7 mouse cellular contexts compared by ENCODE assay signal in the genomic region with DNA sequence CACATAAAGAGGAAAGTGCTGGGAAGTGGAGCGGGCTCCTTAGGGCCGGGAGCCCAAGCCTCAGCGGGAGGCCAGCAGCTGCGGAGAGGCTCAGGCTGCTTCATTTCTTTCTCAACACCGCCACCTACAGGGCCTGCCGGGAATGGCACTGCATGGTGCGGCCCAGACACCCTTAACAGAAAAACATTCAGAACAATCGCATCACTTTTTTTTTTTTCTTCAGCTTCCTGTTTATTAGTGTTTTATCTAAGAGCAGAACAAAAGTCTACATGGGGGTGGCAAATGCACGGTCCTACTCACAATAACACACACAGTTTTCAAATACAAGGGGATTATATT.
DNase-seq lines count a peak whose midpoint lies in the region; ATAC-seq and TF ChIP-seq lines count a peak whose summit lies in the region.

No protein-coding gene starts in this region.

- H3K9me3 ChIP-seq in midbrain, embryonic 13.5 days, result no peaks in the 10 kb centered on the region

- peaks cover 38% of the 10 kb centered on the region for H3K27me3 ChIP-seq in midbrain, embryonic 13.5 days
- H3K27me3 ChIP-seq in small intestine, adult 2 months (ENCODE audit: control insufficient read depth, insufficient read depth, low read length), result no peaks in the 10 kb centered on the region

- no peaks in the 10 kb centered on the region for H3K36me3 ChIP-seq in midbrain, embryonic 13.5 days
- no peaks in the 10 kb centered on the region for H3K36me3 ChIP-seq in small intestine, adult 2 months (ENCODE audit: control insufficient read depth, insufficient read depth, low read length)

- no peak for TF ChIP-seq POLR2A in small intestine, adult 2 months (IDR thresholded peaks at IDR 0.05; ENCODE audit: low read depth, low read length)

- peak; percentile 96 for TF ChIP-seq CTCF in small intestine, adult 2 months (IDR thresholded peaks at IDR 0.05; ENCODE audit: extremely low read depth, insufficient read length, insufficient replicate concordance, low read depth, low read length)

- H3K4me3 ChIP-seq in midbrain, embryonic 13.5 days (replicated peaks), result no peak overlapping the region
- H3K4me3 ChIP-seq in small intestine, adult 2 months (ENCODE audit: low read depth, low read length), result no peak overlapping the region

- H3K27ac ChIP-seq in midbrain, embryonic 13.5 days, result no peak overlapping the region
- H3K27ac ChIP-seq in small intestine, adult 2 months (ENCODE audit: insufficient read depth, low read depth, low read length), result no peak overlapping the region

- WGBS in midbrain, embryonic 13.5 days, result 4% methylated on average over 9 of the region's 9 CpGs
- 2% methylated on average over 9 of the region's 9 CpGs for WGBS in small intestine, adult 2 months

- intact Hi-C loops in left cerebral cortex, postnatal 4 days (cut with DNase I), result loop anchor here (2.0 to 5.0 kb wide), 2 partner anchors 274 to 507 kb away; no protein-coding TSS in a partner anchor

- H3K4me1 ChIP-seq in midbrain, embryonic 13.5 days (replicated peaks), result peaks cover 15% of the 10 kb centered on the region; the same call in 1 of the 2 replicates
- peaks cover 5% of the 10 kb centered on the region; the same call in 1 of the 2 replicates for H3K4me1 ChIP-seq in small intestine, adult 2 months (ENCODE audit: control insufficient read depth, insufficient read depth, insufficient read length, low read length)

- DNase-seq in adrenal gland, adult 8-10 months, result peak; percentile 83
- peak; percentile 92 for DNase-seq in embryo, embryonic 9.5 days (ENCODE audit: extremely low spot score)
- peak; percentile 84 for DNase-seq in kidney, adult 11 months
- peak; percentile 97 for DNase-seq in left cerebral cortex, postnatal 4 days

- H3K9ac ChIP-seq in midbrain, embryonic 13.5 days (replicated peaks), result no peak overlapping the region

- ATAC-seq in granulocyte monocyte progenitor cell, adult 5-6 weeks (replicated peaks; ENCODE audit: poor library complexity, severe bottlenecking), result peak; percentile 85
- ATAC-seq in midbrain, embryonic 13.5 days, result peak; percentile 92

- H3K4me2 ChIP-seq in midbrain, embryonic 13.5 days (replicated peaks), result no peak overlapping the region
